Mouse (Mus musculus): ENCODE results near the gene Col25a1.

- no peak for TF ChIP-seq CTCF (IDR thresholded peaks at IDR 0.05; ENCODE audit: borderline replicate concordance, insufficient read depth, low read depth, low read length)
- no peak for TF ChIP-seq POLR2A (IDR thresholded peaks at IDR 0.05; ENCODE audit: borderline replicate concordance, insufficient read depth, low read length)
Observed at GRCm38 (mm10) chr3:130396636-130397035, 265.3 kb downstream of the Col25a1 start.
